Mouse (Mus musculus) neural tube, embryonic 13.5 days (tissue): ENCODE results near the gene Klhl36. TPM values are rescaled to one million over a fixed set of nuclear protein-coding genes. Genes with fewer than 3 reads are reported as not detected.

ENCODE experiments used
- ATAC-seq: fragments of 200-750 bp; cut with Nextera tagmentation; 2 replicates; pipeline ENCODE4 v1.8.0; 2017; ENCODE audit warnings: low read depth, mild to moderate bottlenecking, moderate TSS enrichment, moderate library complexity
- H3K27ac ChIP-seq: fragments of 300-500 bp; sonication (generic); replicated peaks from 2 replicates; pipeline ENCODE4 v1.5.1; 2015; ENCODE audit warnings: moderate library complexity, mild to moderate bottlenecking, inconsistent platforms
- H3K27me3 ChIP-seq: fragments of 300-500 bp; sonication (generic); 2 replicates; pipeline ENCODE4 v1.6.1; 2015; ENCODE audit warnings: mild to moderate bottlenecking, inconsistent platforms
- H3K36me3 ChIP-seq: fragments of 300-500 bp; sonication (generic); 2 replicates; pipeline ENCODE4 v1.6.1; 2015; ENCODE audit warnings: mild to moderate bottlenecking, inconsistent platforms
- H3K4me1 ChIP-seq: fragments of 300-500 bp; sonication (generic); replicated peaks from 2 replicates; pipeline ENCODE4 v1.6.1; 2015; ENCODE audit warnings: inconsistent platforms
- H3K4me2 ChIP-seq: fragments of 300-500 bp; sonication (generic); 2 replicates; pipeline ENCODE4 v1.6.1; 2015; ENCODE audit warnings: inconsistent platforms, mild to moderate bottlenecking, moderate library complexity
- H3K4me3 ChIP-seq: fragments of 300-500 bp; sonication (generic); 2 replicates; pipeline ENCODE4 v1.5.1; 2015; ENCODE audit warnings: mild to moderate bottlenecking, inconsistent platforms
- H3K9ac ChIP-seq: fragments of 300-500 bp; sonication (generic); 2 replicates; pipeline ENCODE4 v1.6.1; 2015; ENCODE audit warnings: moderate library complexity, mild to moderate bottlenecking, inconsistent platforms
- H3K9me3 ChIP-seq: fragments of 300-500 bp; sonication (generic); 2 replicates; pipeline ENCODE4 v1.6.1; 2016; ENCODE audit warnings: inconsistent platforms
- WGBS: fragments of 180-500 bp; shearing (Covaris S2); methylation state at CpG from one replicate; pipeline ENCODE4 v1.1.7; 2015; 5-methylcytosine and 5-hydroxymethylcytosine counted together
- polyA plus RNA-seq: library from polyadenylated mRNA; unstranded; fragments of >200 nt; fragmentation: Nextera tagmentation; extraction: Ambion mirVana; gene quantifications from 2 replicates; pipeline ENCODE4 v1.2.1, GENCODE M21; 2015

The Klhl36 gene
- 12.3 and 12.4 TPM in 2 replicates for polyA plus RNA-seq

DNA sequence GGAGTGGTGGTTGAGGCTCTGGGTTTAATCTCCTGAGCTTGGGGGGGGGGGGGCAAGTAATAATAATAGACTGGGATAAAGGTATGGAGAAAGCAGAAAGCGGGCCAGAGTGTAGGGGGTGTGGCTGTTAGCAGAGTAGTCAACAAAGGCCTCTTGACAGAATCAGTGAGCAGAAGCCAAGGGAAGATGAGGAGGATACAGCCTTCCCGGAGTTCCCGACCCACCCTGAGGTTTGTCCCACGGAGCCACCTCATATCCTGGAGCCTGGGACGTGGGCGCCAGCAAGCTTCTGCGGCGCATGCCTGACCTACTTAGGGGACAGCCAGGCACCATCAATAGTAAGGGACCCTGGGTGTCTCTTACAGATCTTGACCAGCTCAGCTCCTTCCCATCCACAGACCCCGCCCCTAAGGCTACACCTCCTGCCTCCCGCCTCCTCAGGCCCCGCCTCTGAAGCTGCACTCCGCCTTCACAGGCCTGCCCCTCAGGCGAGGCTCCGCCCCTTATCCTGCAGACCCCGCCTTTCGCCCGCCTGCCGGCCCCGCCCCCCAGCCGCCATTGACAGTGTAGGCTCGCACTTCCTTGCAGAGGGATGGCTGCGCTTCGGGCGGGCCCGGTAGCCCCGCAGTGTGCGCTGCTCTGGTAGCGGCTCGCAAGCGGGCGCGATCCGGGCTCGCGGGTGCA, at the start of gene Klhl36:
Gene Klhl36 (plus strand): TSS at position 561 of the 684 bp plus-strand sequence.
- Histone ChIP-seq H3K4me1 (peaks cover 15% of the 10 kb centered on the region), H3K36me3 (no peaks in the 10 kb centered on the region), H3K4me3 (peak within 1 kb of the TSS; percentile 71), H3K27ac (peak within 1 kb of the TSS; percentile 55), H3K9ac (peak within 1 kb of the TSS; percentile 85), H3K9me3 (no peaks in the 10 kb centered on the region), H3K27me3 (peaks cover 10% of the 10 kb centered on the region; the same call in 1 of the 2 replicates), H3K4me2 (peak within 1 kb of the TSS; percentile 74)
- 1% methylated on average over 35 of the region's 35 CpGs for WGBS
- ATAC-seq, result peak; percentile 96

DNA sequence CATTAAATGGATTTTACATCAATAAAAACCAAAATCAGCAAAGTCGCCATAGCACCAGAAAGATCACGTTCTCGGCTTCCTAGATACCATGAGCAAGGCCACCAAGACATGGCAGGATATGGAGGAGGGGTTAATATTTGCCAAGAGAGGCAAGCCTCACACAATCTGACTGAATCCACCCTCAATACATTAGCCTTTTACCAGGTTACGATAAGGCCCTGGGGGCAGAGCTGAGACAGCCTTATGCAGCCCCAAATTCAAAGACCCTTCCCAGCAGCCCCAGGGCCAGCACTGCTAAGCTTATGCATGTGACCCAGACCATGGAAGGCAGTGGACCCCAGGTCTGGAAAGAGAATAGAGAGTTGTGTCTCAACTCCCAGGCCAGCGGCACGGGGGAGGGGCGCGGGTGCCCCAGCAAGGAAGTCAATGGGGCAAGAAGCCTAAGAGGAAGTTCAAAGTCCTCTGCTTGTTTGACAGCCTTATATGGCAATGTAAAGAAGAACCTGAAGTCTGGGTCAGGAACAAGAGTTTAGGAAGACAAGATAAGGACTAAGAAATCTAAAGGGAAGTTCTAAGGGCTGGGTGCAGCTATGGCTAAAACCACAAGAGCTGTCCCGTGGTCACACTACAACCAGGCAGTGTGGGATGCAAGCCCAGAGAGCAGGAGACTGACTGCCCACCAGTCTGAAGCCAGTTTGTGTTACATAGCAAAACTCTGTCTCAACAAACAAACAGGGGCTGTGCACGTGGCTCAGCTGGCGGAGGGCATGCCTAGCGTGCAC, 49.2 kb upstream of the Klhl36 start:
- Histone ChIP-seq H3K36me3 (peaks cover 26% of the 10 kb centered on the region; the same call in 1 of the 2 replicates), H3K27ac (0 out of 2 replicates have a peak overlapping the region, but pooled peaks have one; percentile 33), H3K27me3 (no peaks in the 10 kb centered on the region), H3K4me1 (peaks cover 69% of the 10 kb centered on the region), H3K4me3 (no peak overlapping the region), H3K9me3 (no peaks in the 10 kb centered on the region), H3K4me2 (no peak overlapping the region), H3K9ac (no peak overlapping the region)
- 77% methylated on average over 12 of the region's 12 CpGs for WGBS
- no peak for ATAC-seq

DNA sequence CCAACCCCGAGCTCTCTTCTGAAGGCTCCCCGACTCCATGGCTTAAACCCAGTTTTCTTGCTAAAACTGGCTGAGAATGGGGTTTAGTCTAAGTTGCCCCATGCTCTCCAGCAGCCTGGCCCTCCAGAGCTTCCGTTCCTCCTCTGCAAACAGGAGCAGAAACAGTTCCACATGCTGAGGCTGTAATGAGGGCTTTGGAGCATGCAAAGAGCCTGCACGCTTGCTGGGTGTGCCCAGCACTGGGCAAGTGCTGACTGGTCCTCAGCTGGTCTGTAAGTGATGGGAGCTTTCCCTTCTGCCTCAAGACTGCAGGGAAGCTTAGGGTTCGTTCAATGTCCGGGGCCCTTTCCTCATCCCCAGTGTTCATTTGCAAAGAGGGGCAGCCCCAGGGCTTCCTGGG, 45.8 kb upstream of the Klhl36 start:
- Histone ChIP-seq H3K4me3 (no peak overlapping the region), H3K36me3 (peaks cover 22% of the 10 kb centered on the region), H3K27ac (no peak overlapping the region), H3K27me3 (no peaks in the 10 kb centered on the region), H3K9me3 (no peaks in the 10 kb centered on the region), H3K4me2 (no peak overlapping the region), H3K4me1 (peaks cover 51% of the 10 kb centered on the region), H3K9ac (no peak overlapping the region)
- ATAC-seq, result no peak
- WGBS, result 77% methylated on average over 6 of the region's 6 CpGs

DNA sequence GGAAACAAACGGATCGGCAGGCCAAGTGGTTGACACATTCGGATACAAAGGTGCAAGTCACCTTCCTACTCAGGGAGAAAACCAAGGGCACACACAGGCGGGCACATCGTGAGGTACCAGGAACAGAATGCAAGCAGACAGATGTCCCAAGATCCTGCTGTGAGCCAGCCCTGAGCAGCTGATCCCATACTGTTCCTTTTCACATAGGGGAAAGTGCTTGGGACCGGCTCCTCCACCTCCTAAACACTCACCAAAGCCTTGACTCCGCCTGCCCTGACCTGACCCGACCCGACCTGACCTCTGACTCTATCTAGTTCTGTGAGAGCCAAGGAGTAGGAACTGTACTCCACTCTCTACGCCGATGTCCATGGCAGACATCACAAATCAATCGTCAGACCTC, 44.6 kb upstream of the Klhl36 start:
- H3K27me3 ChIP-seq, result no peaks in the 10 kb centered on the region
- H3K4me1 ChIP-seq, result peaks cover 39% of the 10 kb centered on the region
- WGBS, result 26% methylated on average over 12 of the region's 12 CpGs
- no peak overlapping the region for H3K4me3 ChIP-seq
- H3K36me3 ChIP-seq, result peaks cover 34% of the 10 kb centered on the region
- H3K27ac ChIP-seq, result no peak overlapping the region
- no peak for ATAC-seq
- H3K9me3 ChIP-seq, result no peaks in the 10 kb centered on the region
- H3K4me2 ChIP-seq, result no peak overlapping the region
- peak overlapping the region; percentile 47 for H3K9ac ChIP-seq

DNA sequence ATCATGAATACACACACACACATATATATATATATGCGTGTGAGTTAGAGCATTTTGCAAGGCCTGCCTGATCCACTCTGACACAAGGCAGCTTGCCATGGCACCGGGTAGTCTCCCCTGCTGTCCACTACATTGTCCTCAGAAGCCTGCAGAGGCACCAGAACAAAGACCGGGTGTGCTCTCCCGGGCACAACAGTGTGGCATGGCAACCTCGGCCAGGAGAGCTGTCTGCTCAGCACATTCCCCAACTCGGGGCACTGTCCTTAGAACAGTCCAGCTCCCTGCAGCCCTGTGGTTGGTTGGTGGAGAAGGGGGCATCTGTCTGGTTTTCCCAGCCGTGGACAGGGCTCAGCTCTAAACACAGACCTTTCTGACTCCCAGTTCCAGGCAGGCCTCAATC, 42.8 kb upstream of the Klhl36 start:
- Histone ChIP-seq H3K36me3 (peaks cover 36% of the 10 kb centered on the region), H3K27ac (no peak overlapping the region), H3K9ac (peak overlapping the region; percentile 26; the same call in 1 of the 2 replicates), H3K4me1 (peaks cover 28% of the 10 kb centered on the region), H3K4me2 (no peak overlapping the region), H3K9me3 (no peaks in the 10 kb centered on the region), H3K27me3 (no peaks in the 10 kb centered on the region), H3K4me3 (no peak overlapping the region)
- WGBS, result 64% methylated on average over 7 of the region's 7 CpGs
- ATAC-seq, result no peak

DNA sequence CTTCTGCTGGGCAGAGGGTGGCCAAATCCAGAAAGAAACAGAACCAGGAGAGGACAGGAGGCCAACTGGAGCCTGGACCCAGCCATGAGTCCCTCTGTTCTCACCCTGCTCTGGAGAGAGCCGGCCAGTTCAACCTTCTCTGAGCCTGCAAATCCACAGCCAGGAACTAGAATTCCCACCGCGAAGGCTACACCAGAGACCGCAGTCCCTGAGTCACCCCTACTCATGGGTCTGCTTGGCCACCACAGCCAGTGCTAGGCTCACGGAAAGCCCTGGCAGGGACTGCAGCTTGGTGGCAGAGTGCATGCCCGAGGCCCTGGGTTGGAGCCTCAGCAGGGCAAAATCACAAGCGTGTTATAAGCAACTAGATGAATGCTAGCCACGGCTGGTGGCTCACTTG, 42.1 kb upstream of the Klhl36 start:
- Histone ChIP-seq H3K4me3 (no peak overlapping the region), H3K9me3 (no peaks in the 10 kb centered on the region), H3K36me3 (peaks cover 33% of the 10 kb centered on the region), H3K27me3 (no peaks in the 10 kb centered on the region), H3K4me2 (no peak overlapping the region), H3K4me1 (peaks cover 31% of the 10 kb centered on the region), H3K27ac (no peak overlapping the region), H3K9ac (no peak overlapping the region)
- WGBS, result 96% methylated on average over 8 of the region's 8 CpGs
- ATAC-seq, result no peak

- Histone ChIP-seq H3K9me3 (no peaks in the 10 kb centered on the region), H3K27me3 (no peaks in the 10 kb centered on the region), H3K4me2 (no peak overlapping the region), H3K36me3 (peaks cover 29% of the 10 kb centered on the region), H3K9ac (no peak overlapping the region), H3K4me1 (peaks cover 42% of the 10 kb centered on the region), H3K4me3 (no peak overlapping the region), H3K27ac (no peak overlapping the region)
- ATAC-seq, result no peak
- 93% methylated on average over 6 of the region's 6 CpGs for WGBS
Measured at GRCm38 (mm10) chr8:119821691-119822090, 40.4 kb upstream of the Klhl36 start.

- peaks cover 47% of the 10 kb centered on the region for H3K4me1 ChIP-seq
- ATAC-seq, result no peak
- H3K4me2 ChIP-seq, result no peak overlapping the region
- no peak overlapping the region for H3K4me3 ChIP-seq
- 93% methylated on average over 9 of the region's 9 CpGs for WGBS
- H3K27me3 ChIP-seq, result no peaks in the 10 kb centered on the region
- peaks cover 29% of the 10 kb centered on the region for H3K36me3 ChIP-seq
- H3K27ac ChIP-seq, result no peak overlapping the region
- no peaks in the 10 kb centered on the region for H3K9me3 ChIP-seq
- H3K9ac ChIP-seq, result no peak overlapping the region
Measured at GRCm38 (mm10) chr8:119823278-119823677, 38.8 kb upstream of the Klhl36 start.

DNA sequence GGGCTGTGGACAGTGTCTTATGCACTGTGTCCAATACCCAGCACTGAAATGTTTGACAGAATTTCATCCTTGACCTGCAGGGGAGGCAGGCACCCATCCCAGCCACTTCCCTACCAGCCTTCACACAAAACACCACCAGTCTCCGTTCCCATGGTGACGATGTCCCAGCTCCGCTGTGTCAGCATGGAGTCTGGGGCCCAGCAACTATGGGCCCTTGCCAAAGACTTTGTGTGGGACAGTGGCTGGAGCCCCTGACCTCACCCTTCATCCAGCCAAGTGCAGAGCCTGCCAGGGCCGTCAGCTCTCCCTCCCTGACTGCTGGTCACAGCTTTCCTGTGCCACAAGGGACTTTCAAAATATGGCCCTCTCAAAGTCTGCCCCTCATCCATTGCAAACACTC, 38.0 kb upstream of the Klhl36 start:
- Histone ChIP-seq H3K9ac (no peak overlapping the region), H3K9me3 (no peaks in the 10 kb centered on the region), H3K4me3 (no peak overlapping the region), H3K27me3 (no peaks in the 10 kb centered on the region), H3K4me1 (peaks cover 55% of the 10 kb centered on the region), H3K27ac (no peak overlapping the region), H3K4me2 (no peak overlapping the region), H3K36me3 (peaks cover 29% of the 10 kb centered on the region)
- ATAC-seq, result no peak
- WGBS, result 46% methylated on average over 4 of the region's 4 CpGs

- no peak overlapping the region for H3K9ac ChIP-seq
- H3K4me3 ChIP-seq, result no peak overlapping the region
- H3K9me3 ChIP-seq, result no peaks in the 10 kb centered on the region
- peaks cover 28% of the 10 kb centered on the region for H3K36me3 ChIP-seq
- no peak for ATAC-seq
- H3K4me2 ChIP-seq, result no peak overlapping the region
- whole genome bisulfite sequencing, result 86% methylated on average over 11 of the region's 11 CpGs
- H3K4me1 ChIP-seq, result peaks cover 62% of the 10 kb centered on the region
- no peaks in the 10 kb centered on the region for H3K27me3 ChIP-seq
- H3K27ac ChIP-seq, result no peak overlapping the region; the same call in 1 of the 2 replicates
Measured at GRCm38 (mm10) chr8:119824809-119825273, 37.2 kb upstream of the Klhl36 start.

GRCm38 (mm10) chr8:119825950-119826730, 35.9 kb upstream of the Klhl36 start:
- H3K9me3 ChIP-seq, result no peaks in the 10 kb centered on the region
- H3K36me3 ChIP-seq, result peaks cover 15% of the 10 kb centered on the region
- peaks cover 75% of the 10 kb centered on the region for H3K4me1 ChIP-seq
- 87% methylated on average over 19 of the region's 19 CpGs for WGBS
- no peak for ATAC-seq
- H3K9ac ChIP-seq, result no peak overlapping the region
- H3K27ac ChIP-seq, result no peak overlapping the region
- no peak overlapping the region for H3K4me3 ChIP-seq
- no peaks in the 10 kb centered on the region for H3K27me3 ChIP-seq
- H3K4me2 ChIP-seq, result no peak overlapping the region

DNA sequence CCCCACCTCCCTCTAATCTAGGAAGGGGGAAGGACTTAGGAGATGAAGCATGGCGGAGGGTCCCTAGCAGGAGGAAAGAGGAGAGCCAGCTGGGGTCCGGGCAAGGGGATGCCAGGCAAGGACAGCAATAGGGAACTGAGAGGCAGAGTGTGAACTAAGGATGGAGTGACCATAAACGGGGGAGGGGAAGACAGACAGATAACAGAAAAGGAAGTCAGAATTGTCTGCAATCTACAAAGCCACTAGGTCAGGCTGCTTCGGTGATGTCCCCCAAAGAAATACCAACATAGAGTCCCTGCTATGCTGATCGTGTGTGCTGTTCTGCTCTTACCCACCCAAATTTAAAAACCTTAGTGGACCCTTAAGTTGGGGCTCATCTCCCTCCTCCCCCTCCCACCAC, 35.1 kb upstream of the Klhl36 start:
- Histone ChIP-seq H3K4me3 (no peak overlapping the region), H3K4me2 (no peak overlapping the region), H3K4me1 (peaks cover 84% of the 10 kb centered on the region), H3K9me3 (no peaks in the 10 kb centered on the region), H3K27ac (no peak overlapping the region), H3K36me3 (peaks cover 7% of the 10 kb centered on the region; the same call in 1 of the 2 replicates), H3K9ac (no peak overlapping the region), H3K27me3 (no peaks in the 10 kb centered on the region)
- 71% methylated on average over 5 of the region's 5 CpGs for WGBS
- no peak for ATAC-seq
